Mouse (Mus musculus): ENCODE measurements around the gene Fam163a. TPM values are rescaled to one million over a fixed set of nuclear protein-coding genes. Genes with fewer than 3 reads are reported as not detected.
"Not testable (repeated sequence)": the region's sequence is repeated elsewhere in the genome, so short reads cannot be mapped to it uniquely, and the experiment has no call there.

Gene Fam163a
- polyA plus RNA-seq, 1 experiment from 2014 or later, result 0.32 TPM

GRCm38 (mm10) chr1:156041451-156042241 is 163.2 kb downstream of the Fam163a start:
- Histone ChIP-seq H3K9ac (0 out of 2 replicates have a peak overlapping the region, but pooled peaks have one; percentile 21), H3K9me3 (replicated peaks) (no peaks in the 10 kb centered on the region), H3K27ac (replicated peaks) (no peak overlapping the region), H3K4me2 (replicated peaks) (peak overlapping the region; percentile 63), H3K4me3 (replicated peaks) (peak overlapping the region; percentile 61), H3K4me1 (peaks cover 25% of the 10 kb centered on the region), H3K36me3 (0 out of 2 replicates have a peak, but pooled peaks cover 19% of the 10 kb centered on the region), H3K27me3 (no peaks in the 10 kb centered on the region)
- ATAC-seq (ENCODE audit: insufficient number of reproducible peaks, low FRiP score, low TSS enrichment, low read depth), result no peak
- 32% methylated on average over 7 of the region's 7 CpGs for WGBS

GRCm38 (mm10) chr1:156040731-156041401 is 164.0 kb downstream of the Fam163a start:
- H3K9me3 ChIP-seq (replicated peaks), result no peaks in the 10 kb centered on the region
- 0 out of 2 replicates have a peak overlapping the region, but pooled peaks have one; percentile 60 for H3K27ac ChIP-seq (replicated peaks)
- peaks cover 22% of the 10 kb centered on the region for H3K4me1 ChIP-seq
- peak overlapping the region; percentile 48 for H3K9ac ChIP-seq
- 1% methylated on average over 22 of the region's 22 CpGs for WGBS
- ATAC-seq (ENCODE audit: insufficient number of reproducible peaks, low FRiP score, low TSS enrichment, low read depth), result peak; percentile 89
- 0 out of 2 replicates have a peak, but pooled peaks cover 14% of the 10 kb centered on the region for H3K36me3 ChIP-seq
- H3K4me2 ChIP-seq (replicated peaks), result peak overlapping the region; percentile 63
- peak overlapping the region; percentile 61 for H3K4me3 ChIP-seq (replicated peaks)
- no peaks in the 10 kb centered on the region for H3K27me3 ChIP-seq

GRCm38 (mm10) chr1:156039989-156040388 is 164.8 kb downstream of the Fam163a start:
- 71% methylated on average over 7 of the region's 7 CpGs for WGBS
- not testable (repeated sequence) for H3K27ac ChIP-seq (replicated peaks)

DNA sequence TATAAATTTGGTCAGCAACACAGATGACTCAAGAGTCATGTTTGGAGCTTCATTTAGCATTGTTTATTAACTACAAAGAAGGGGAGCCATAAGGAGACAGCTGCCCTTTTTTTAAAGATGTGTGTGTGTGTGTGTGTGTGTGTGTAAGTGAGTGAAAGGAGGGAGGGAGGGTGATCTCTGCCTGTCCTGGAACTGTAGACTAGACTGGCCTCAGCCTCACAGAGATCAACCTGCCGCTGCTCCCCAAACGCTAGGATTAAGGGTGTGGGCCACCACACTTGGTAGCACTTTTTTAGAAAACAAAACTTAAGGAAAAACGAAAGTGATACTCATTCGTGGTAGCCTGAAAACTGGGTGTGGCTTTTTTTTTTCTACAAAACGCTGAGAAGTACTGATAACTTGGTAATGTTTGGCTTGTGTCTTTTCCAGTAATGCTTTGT is 167.7 kb downstream of the Fam163a start:
- peaks cover 19% of the 10 kb centered on the region for H3K4me1 ChIP-seq
- H3K4me3 ChIP-seq (replicated peaks), result peak overlapping the region; percentile 20; the same call in 1 of the 2 replicates
- H3K9ac ChIP-seq, result no peak overlapping the region
- H3K36me3 ChIP-seq, result peaks cover 18% of the 10 kb centered on the region
- ATAC-seq (ENCODE audit: insufficient number of reproducible peaks, low FRiP score, low TSS enrichment, low read depth), result no peak
- H3K27ac ChIP-seq (replicated peaks), result peak overlapping the region; percentile 55
- no peaks in the 10 kb centered on the region for H3K27me3 ChIP-seq
- no peaks in the 10 kb centered on the region for H3K9me3 ChIP-seq (replicated peaks)
- H3K4me2 ChIP-seq (replicated peaks), result peak overlapping the region; percentile 39
- 42% methylated on average over 5 of the region's 5 CpGs for WGBS

More at GRCm38 (mm10) chr1:156039989-156040388, 164.8 kb downstream of the Fam163a start:
- not testable (repeated sequence) for H3K4me3 ChIP-seq (replicated peaks); H3K27me3 ChIP-seq; H3K4me2 ChIP-seq (replicated peaks); ATAC-seq (ENCODE audit: insufficient number of reproducible peaks, low FRiP score, low TSS enrichment, low read depth); H3K9me3 ChIP-seq (replicated peaks); H3K9ac ChIP-seq
- Histone ChIP-seq H3K4me1 (peaks cover 17% of the 10 kb centered on the region), H3K36me3 (0 out of 2 replicates have a peak, but pooled peaks cover 10% of the 10 kb centered on the region)

DNA sequence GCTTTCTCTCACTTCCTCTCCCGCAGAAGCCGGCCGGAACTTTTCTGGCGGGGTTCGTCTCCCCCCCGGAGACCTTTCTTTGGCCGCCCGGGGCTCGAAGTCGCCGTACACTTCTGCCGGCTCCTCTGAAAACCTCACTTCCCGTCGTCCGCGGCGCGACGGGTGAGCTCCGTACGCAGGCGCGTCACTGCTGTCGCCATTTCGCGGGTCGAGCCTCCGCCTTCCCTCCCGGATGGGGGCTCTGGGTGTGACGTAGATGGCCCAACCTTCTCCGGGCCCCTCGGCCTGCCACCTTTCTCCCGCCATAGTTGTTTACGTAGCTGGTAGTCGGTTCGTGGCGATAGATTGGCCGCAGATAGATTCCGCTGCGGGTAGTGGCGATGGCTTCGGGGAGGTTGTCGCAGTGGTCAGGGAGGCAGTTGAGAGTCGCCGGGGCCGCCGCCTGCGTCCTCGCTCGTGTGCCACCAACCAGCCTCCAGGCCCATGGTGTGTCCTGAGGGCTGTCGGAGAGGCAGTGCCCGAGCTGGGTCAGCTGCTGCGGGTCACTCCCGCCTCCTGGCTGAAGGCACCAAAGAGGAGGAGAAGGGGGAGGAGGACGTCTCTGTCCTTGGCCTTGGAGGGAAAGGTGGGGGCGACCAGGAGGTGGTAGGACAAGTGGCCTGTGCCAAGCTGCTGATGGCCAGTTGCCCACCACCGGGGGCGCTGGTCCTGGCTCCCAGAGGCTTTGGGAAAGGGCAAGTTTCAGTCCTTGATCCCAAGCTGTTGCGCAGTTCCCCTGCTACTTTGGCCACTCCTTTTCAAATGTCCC is 168.7 kb downstream of the Fam163a start, which contains the start of gene Tor1aip1:
Gene Tor1aip1, minus strand, starts transcription at position 551 of the 808 bp plus-strand sequence.
- Histone ChIP-seq H3K4me1 (peaks cover 15% of the 10 kb centered on the region), H3K9me3 (replicated peaks) (no peaks in the 10 kb centered on the region), H3K4me3 (replicated peaks) (peak within 1 kb of the TSS; percentile 88), H3K36me3 (peaks cover 25% of the 10 kb centered on the region), H3K27ac (replicated peaks) (peak within 1 kb of the TSS; percentile 100), H3K4me2 (replicated peaks) (peak within 1 kb of the TSS; percentile 60), H3K9ac (peak within 1 kb of the TSS; percentile 94), H3K27me3 (no peaks in the 10 kb centered on the region)
- ATAC-seq (ENCODE audit: insufficient number of reproducible peaks, low FRiP score, low TSS enrichment, low read depth), result peak; percentile 94
- under 1% methylated on average over 59 of the region's 59 CpGs for WGBS

DNA sequence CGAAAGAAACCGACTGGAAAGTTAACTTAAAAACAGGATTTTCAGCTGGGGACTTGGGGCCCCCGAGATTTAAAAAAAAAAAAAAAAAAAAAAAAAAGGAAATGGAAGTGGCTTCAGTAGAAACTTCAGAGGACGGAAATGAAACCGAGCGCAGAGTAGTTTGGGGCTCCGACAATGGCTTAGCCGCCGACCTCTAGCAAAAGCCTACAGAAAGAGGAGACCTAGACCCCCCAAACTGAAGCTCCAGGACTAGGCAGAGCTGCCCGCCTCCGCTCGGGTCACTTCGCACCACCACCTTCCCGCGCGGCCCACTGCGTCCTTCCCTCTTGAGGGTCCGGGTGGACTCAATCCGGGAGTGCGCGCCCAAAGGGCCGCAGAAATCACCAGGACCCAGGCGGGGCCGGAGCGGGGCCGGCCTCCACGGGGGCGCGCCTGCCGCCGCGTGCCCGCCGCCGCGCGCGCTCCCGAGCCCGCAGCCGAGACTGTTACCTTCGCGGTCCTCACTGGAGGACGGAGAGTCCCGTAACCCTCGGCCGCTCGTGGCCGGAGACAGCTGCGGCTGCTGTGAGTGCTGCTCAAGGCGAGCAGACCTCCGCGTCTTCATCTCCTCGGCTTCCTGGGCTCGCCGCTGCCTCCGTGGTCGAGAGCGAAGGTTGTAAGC is 169.4 kb downstream of the Fam163a start, which contains the start of gene Tor1aip2:
Gene Tor1aip2, plus strand, starts transcription at position 135 of the 661 bp plus-strand sequence.
- peak within 1 kb of the TSS; percentile 60 for H3K4me2 ChIP-seq (replicated peaks)
- H3K27me3 ChIP-seq, result no peaks in the 10 kb centered on the region
- H3K4me3 ChIP-seq (replicated peaks), result peak within 1 kb of the TSS; percentile 88
- H3K4me1 ChIP-seq, result peaks cover 13% of the 10 kb centered on the region
- under 1% methylated on average over 59 of the region's 59 CpGs for WGBS
- H3K9me3 ChIP-seq (replicated peaks), result no peaks in the 10 kb centered on the region
- H3K9ac ChIP-seq, result peak within 1 kb of the TSS; percentile 94
- H3K27ac ChIP-seq (replicated peaks), result peak within 1 kb of the TSS; percentile 100
- H3K36me3 ChIP-seq, result peaks cover 32% of the 10 kb centered on the region
- ATAC-seq (ENCODE audit: insufficient number of reproducible peaks, low FRiP score, low TSS enrichment, low read depth), result peak; percentile 86

GRCm38 (mm10) chr1:156034661-156035060 is 170.2 kb downstream of the Fam163a start:
- Histone ChIP-seq H3K27me3 (no peaks in the 10 kb centered on the region), H3K4me1 (peaks cover 11% of the 10 kb centered on the region), H3K4me2 (replicated peaks) (peak overlapping the region; percentile 60), H3K27ac (replicated peaks) (peak overlapping the region; percentile 100), H3K9me3 (replicated peaks) (no peaks in the 10 kb centered on the region), H3K9ac (peak overlapping the region; percentile 90), H3K36me3 (peaks cover 33% of the 10 kb centered on the region), H3K4me3 (replicated peaks) (peak overlapping the region; percentile 88)
- ATAC-seq (ENCODE audit: insufficient number of reproducible peaks, low FRiP score, low TSS enrichment, low read depth), result no peak
- 13% methylated on average over 1 of the region's 1 CpGs for WGBS

- peaks cover 11% of the 10 kb centered on the region for H3K4me1 ChIP-seq
- H3K9ac ChIP-seq, result no peak overlapping the region
- H3K9me3 ChIP-seq (replicated peaks), result no peaks in the 10 kb centered on the region
- no peak overlapping the region for H3K4me2 ChIP-seq (replicated peaks)
- WGBS, result 94% methylated on average over 7 of the region's 7 CpGs
- no peaks in the 10 kb centered on the region for H3K27me3 ChIP-seq
- no peak for ATAC-seq (ENCODE audit: insufficient number of reproducible peaks, low FRiP score, low TSS enrichment, low read depth)
- H3K36me3 ChIP-seq, result peaks cover 39% of the 10 kb centered on the region
- H3K4me3 ChIP-seq (replicated peaks), result no peak overlapping the region
- H3K27ac ChIP-seq (replicated peaks), result no peak overlapping the region
These were observed 170.9 kb downstream of the Fam163a start for GRCm38 (mm10) chr1:156033921-156034320.

- Histone ChIP-seq H3K27me3 (no peaks in the 10 kb centered on the region), H3K4me3 (replicated peaks) (no peak overlapping the region), H3K4me2 (replicated peaks) (no peak overlapping the region), H3K9me3 (replicated peaks) (no peaks in the 10 kb centered on the region), H3K9ac (no peak overlapping the region), H3K4me1 (no peaks in the 10 kb centered on the region), H3K36me3 (peaks cover 57% of the 10 kb centered on the region), H3K27ac (replicated peaks) (no peak overlapping the region)
- WGBS, result 92% methylated on average over 4 of the region's 4 CpGs
- no peak for ATAC-seq (ENCODE audit: insufficient number of reproducible peaks, low FRiP score, low TSS enrichment, low read depth)
These were observed 176.4 kb downstream of the Fam163a start for GRCm38 (mm10) chr1:156028340-156028975.

DNA sequence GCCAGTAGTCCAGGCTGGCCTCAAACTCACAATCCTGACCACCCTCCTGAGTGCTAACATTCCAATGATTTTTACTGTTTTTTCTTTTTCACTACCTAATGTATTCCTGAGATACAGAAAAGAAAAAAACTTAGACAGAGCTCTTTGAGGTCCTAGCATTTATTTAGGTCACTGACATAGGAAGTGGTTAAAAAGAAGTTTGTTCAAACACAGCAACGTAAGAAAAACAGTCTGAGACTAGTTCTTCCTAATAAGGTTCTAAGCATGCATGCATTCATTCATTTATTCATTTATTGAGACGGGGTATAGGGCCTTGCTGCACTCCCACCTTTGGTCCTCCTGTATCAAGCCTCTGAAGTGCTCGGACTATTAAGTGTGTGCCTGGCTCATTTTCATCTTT is 177.0 kb downstream of the Fam163a start:
- Histone ChIP-seq H3K27me3 (no peaks in the 10 kb centered on the region), H3K4me3 (replicated peaks) (no peak overlapping the region), H3K4me1 (no peaks in the 10 kb centered on the region), H3K9me3 (replicated peaks) (no peaks in the 10 kb centered on the region), H3K36me3 (peaks cover 51% of the 10 kb centered on the region), H3K9ac (no peak overlapping the region), H3K27ac (replicated peaks) (no peak overlapping the region), H3K4me2 (replicated peaks) (no peak overlapping the region)
- 95% methylated on average over 3 of the region's 3 CpGs for WGBS
- no peak for ATAC-seq (ENCODE audit: insufficient number of reproducible peaks, low FRiP score, low TSS enrichment, low read depth)
